Mouse (Mus musculus): ENCODE results near the gene Fxr1. TPM values are rescaled to one million over a fixed set of nuclear protein-coding genes. Genes with fewer than 3 reads are reported as not detected.

Fxr1 gene
- 19.1 and 22.5 TPM in 2 replicates for polyA plus RNA-seq (2012; rRNA removed; ENCODE audit: low replicate concordance)

DNA sequence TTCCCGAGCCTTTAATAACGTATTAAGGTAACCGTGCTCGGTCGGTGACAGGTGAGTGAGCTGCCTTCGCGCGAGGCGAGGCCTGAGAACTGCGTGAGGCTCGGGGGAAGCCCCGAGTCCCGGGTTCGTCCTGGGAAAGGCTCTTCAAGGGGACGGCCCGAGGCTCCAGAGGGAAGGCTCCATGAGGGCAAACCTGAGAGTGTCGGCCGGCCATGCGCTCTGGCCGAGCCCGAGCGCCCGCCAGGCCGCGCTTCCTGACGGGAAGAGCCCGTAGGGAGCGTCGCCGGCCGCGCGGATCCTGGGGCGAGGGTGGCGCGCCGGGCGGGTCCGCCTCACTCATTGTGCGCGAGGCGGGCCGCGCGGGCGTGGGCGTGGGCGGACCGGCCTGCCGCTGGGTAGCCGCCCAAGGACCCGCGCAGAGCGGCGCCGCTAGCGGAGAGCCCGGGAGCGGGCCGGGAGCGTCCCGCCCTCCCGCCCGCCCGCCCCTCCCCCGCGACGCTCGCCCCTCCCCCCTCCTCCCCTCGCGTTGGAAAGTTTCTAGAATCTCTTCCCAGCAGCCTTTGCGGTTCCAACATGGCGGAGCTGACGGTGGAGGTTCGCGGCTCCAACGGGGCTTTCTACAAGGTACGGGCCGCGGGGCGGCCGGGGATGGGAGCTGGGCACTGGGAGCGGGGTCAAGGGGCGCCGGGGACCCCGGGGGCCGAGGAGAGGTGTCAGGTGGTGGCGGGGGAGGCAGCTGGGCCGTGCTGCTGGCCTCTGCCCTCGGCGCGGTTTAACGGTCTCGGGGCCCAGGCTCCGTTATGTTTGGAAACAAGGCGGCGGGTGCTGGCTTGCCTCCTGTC is at the start of gene Fxr1:
Fxr1 (plus strand) TSS at position 404 of the 842 bp plus-strand sequence.

GRCm38 (mm10) chr3:34080900-34081662 is 61.3 kb downstream of the Fxr1 start, which contains the start of gene Dnajc19:
Gene Dnajc19, minus strand, starts transcription at chr3:34081321.

Other genes starting within 250 kb of the Fxr1 start
- 11.0 and 28.1 TPM in 2 replicates for gene Ttc14, start 220.1 kb upstream of the Fxr1 start, polyA plus RNA-seq (2012; rRNA removed; ENCODE audit: low replicate concordance)
- 1.6 and 5.2 TPM in 2 replicates for gene Ccdc39, start 175.6 kb upstream of the Fxr1 start, polyA plus RNA-seq (2012; rRNA removed; ENCODE audit: low replicate concordance)
- gene Dnajc19, start 61.4 kb downstream of the Fxr1 start, polyA plus RNA-seq (2012; rRNA removed; ENCODE audit: low replicate concordance), result 61.3 and 70.1 TPM in 2 replicates

All from subcutaneous adipose tissue, adult 2 months (tissue).